Mouse (Mus musculus): ENCODE measurements around the gene Fto. TPM values are rescaled to one million over a fixed set of nuclear protein-coding genes. Genes with fewer than 3 reads are reported as not detected.

Gene Fto
- polyA plus RNA-seq, 1 experiment from 2014 or later = 63.7 TPM

DNA sequence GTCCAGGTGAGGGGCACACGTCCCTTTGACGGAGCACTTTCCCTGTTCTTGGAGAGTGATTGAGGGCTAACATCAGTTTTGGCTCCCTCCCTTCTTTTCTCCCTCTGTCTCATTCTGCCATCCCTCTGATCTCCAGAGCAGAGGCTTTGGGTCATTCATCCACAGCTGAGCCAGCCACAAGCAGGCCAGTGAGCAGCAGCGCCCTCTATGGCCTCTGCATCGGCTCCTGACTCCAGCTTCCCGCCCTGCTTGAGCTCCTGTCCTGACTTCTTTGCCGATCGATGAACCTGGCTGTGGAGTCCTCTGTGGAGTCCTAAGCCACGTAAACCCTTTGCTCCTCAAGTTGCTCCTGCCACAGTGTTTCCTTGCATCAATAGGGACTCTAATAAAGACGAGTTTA lies 10.9 kb downstream of the Fto start:
- no peak for ATAC-seq
- in situ Hi-C loops (cut with MboI; ENCODE audit: low pct_unique_long_range_greater_than_20kb) = no loop called here
- TF ChIP-seq CTCF (IDR thresholded peaks at IDR 0.05) = no peak
- DNase-seq (ENCODE audit: low read depth, low spot score) = no peak
- ChIA-PET POLR2A (no interaction called here), CTCF (no interaction called here)
- H3K27me3 ChIP-seq = no peaks in the 10 kb centered on the region

- no peak for DNase-seq (ENCODE audit: low read depth, low spot score)
- ATAC-seq = no peak
- TF ChIP-seq CTCF (IDR thresholded peaks at IDR 0.05) = no peak
- in situ Hi-C loops (cut with MboI; ENCODE audit: low pct_unique_long_range_greater_than_20kb) = no loop called here
- ChIA-PET POLR2A (no interaction called here), CTCF (no interaction called here)
- no peaks in the 10 kb centered on the region for H3K27me3 ChIP-seq
Measured at GRCm38 (mm10) chr8:91324916-91325315, 11.6 kb downstream of the Fto start.

- H3K27me3 ChIP-seq = no peaks in the 10 kb centered on the region
- TF ChIP-seq CTCF (IDR thresholded peaks at IDR 0.05) = no peak
- in situ Hi-C loops (cut with MboI; ENCODE audit: low pct_unique_long_range_greater_than_20kb) = no loop called here
- ChIA-PET CTCF (no interaction called here), POLR2A (no interaction called here)
- ATAC-seq = no peak
- DNase-seq (ENCODE audit: low read depth, low spot score) = no peak
Measured at GRCm38 (mm10) chr8:91326018-91326417, 12.7 kb downstream of the Fto start.

DNA sequence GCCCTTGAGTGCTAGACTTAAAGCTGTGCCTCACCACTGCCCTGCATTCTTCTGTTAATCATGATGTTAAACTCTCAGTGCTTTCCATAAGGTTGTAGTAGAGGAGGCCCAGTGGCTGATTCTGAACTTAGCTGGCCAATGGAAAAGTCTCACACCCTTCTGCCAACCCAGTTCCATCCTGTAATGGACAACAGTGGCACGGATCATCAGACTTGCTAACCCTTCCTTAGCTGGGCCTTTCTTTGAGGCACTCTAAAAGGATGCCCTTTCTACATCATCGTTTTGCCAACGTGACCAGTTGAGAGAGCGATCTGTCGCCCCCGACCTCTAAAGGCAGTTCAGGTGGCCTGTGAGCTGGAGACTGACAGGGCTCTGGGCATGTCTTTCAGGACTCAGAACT lies 13.6 kb downstream of the Fto start:
- TF ChIP-seq CTCF (IDR thresholded peaks at IDR 0.05) = no peak
- ATAC-seq (no peak), DNase-seq (ENCODE audit: low read depth, low spot score) (no peak)
- POLR2A ChIA-PET = interaction anchor here (0.8 kb wide), 1 partner anchor 13 kb away, joined by 3 read pairs; the partner anchor contains the start of gene Fto
- no peaks in the 10 kb centered on the region for H3K27me3 ChIP-seq
- in situ Hi-C loops (cut with MboI; ENCODE audit: low pct_unique_long_range_greater_than_20kb) = no loop called here
- CTCF ChIA-PET = no interaction called here

- in situ Hi-C loops (cut with MboI; ENCODE audit: low pct_unique_long_range_greater_than_20kb) = no loop called here
- CTCF ChIA-PET = no interaction called here
- no peaks in the 10 kb centered on the region for H3K27me3 ChIP-seq
- DNase-seq (ENCODE audit: low read depth, low spot score) = no peak
- no peak for ATAC-seq
- POLR2A ChIA-PET = no interaction called here
- TF ChIP-seq CTCF (IDR thresholded peaks at IDR 0.05) = no peak
Measured at GRCm38 (mm10) chr8:91327471-91328205, 14.3 kb downstream of the Fto start.

DNA sequence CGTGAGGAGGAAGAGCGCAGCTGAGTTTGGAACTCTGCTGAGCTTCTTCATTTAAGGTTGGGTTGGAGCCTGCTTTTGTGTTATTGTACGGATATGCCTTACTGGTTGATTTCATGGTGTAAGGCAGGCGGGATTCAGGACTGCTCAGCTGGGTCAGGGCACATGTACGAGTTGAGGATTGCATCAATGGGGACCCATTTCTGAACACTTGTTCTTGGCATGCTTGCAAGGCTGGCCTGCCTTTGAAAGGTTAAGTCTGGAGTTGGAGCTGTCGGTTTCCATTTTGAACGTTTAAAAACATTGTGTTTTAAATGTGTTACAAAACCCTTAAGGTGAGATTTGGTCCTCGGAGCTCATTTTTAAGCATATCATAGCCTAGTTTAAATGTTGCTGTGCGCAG lies 15.7 kb downstream of the Fto start:
- in situ Hi-C loops (cut with MboI; ENCODE audit: low pct_unique_long_range_greater_than_20kb) = no loop called here
- no peak for TF ChIP-seq CTCF (IDR thresholded peaks at IDR 0.05)
- no peaks in the 10 kb centered on the region for H3K27me3 ChIP-seq
- no peak for DNase-seq (ENCODE audit: low read depth, low spot score)
- no peak for ATAC-seq
- CTCF ChIA-PET = interaction anchor here (0.9 to 1.3 kb wide), 3 partner anchors 10 to 15 kb away, joined by 3 read pairs; partner anchors contain the start of gene Fto
- POLR2A ChIA-PET = no interaction called here

DNA sequence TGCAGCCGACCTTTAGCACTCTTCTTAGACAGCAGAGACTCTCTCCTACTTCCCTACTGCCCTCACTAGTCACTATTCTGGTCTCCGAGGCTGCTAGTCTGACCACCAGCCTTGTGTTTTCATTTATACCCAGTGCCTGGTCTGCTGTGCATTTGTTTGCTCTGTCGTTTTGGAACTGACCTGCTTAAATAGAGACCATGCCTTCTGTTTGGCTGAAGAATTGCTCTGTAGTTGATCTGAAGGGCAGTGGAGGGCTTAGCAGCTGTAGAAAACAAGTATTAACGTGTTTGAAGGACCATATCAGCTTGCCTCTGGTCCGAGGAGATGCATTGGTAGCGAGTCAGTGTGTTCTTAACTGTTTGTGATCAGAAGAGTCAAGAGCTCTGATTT lies 16.1 kb downstream of the Fto start:
- ChIA-PET POLR2A (no interaction called here), CTCF (interaction anchor here (0.9 to 1.9 kb wide), 4 partner anchors 10 to 17 kb away, joined by 3 to 6 read pairs (median 3); partner anchors contain the start of gene Fto)
- ATAC-seq (no peak), DNase-seq (ENCODE audit: low read depth, low spot score) (no peak)
- no peaks in the 10 kb centered on the region for H3K27me3 ChIP-seq
- in situ Hi-C loops (cut with MboI; ENCODE audit: low pct_unique_long_range_greater_than_20kb) = no loop called here
- no peak for TF ChIP-seq CTCF (IDR thresholded peaks at IDR 0.05)

DNA sequence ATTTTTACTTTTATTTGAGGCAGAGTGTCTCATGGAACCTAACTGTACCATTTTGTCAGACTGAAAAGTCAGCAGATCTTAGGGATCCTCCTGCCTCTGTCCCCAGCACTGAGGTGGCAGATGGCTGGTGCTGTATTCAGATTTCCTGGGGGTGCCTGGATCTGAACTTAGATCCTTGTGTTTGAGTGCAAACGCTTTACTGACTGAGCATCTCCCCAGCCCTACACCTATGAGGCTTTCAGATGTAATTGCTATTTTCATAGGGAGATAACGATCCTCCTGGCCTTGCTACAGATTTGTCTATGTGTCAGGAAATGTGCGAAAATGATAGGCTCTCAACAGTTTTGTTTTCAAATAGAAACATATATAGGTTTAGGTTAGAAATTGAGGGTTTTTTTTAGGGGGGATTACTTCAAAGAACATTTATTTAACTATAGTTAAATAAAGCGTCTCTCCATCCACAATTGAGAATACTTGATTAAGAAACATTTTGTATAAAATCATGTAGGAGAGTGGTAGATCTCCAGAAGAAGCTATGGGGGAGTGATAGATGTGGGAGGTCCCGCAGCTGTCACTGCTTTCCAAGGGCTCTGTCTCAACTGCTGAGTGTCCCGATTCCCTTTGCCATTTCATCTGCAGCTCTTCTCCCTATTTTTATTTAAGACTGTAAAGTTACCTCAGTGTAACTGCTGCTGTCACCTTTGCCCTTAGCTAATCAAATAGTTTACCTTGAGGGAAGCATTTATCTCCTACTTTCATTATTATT lies 25.2 kb downstream of the Fto start:
- no peak for TF ChIP-seq CTCF (IDR thresholded peaks at IDR 0.05)
- DNase-seq (ENCODE audit: low read depth, low spot score) (no peak), ATAC-seq (no peak)
- in situ Hi-C loops (cut with MboI; ENCODE audit: low pct_unique_long_range_greater_than_20kb) = no loop called here
- CTCF ChIA-PET = interaction anchor here (0.9 to 1.4 kb wide), 2 partner anchors 12 to 17 kb away, joined by 3 to 6 read pairs; no protein-coding TSS in a partner anchor
- H3K27me3 ChIP-seq = no peaks in the 10 kb centered on the region
- POLR2A ChIA-PET = no interaction called here

DNA sequence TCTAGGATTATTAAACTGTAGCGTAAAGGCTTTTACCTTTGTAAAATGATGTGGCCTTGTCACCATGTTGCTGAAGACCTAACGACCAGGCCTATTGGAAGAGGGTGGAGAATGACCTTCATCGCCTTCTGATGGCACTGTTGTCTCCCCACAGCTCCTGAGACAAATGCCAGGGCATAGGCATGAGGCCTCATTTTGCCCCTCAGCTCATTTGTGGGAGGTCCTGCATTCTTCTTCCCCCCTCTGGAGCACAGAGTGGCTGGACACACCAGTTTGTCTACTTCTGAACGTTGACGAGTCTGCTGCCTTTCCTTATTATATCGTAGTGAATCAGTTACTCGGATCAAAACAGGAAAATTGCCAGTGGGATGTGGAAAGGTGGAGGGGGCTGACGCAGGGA lies 26.3 kb downstream of the Fto start:
- no peak for ATAC-seq
- no peaks in the 10 kb centered on the region for H3K27me3 ChIP-seq
- in situ Hi-C loops (cut with MboI; ENCODE audit: low pct_unique_long_range_greater_than_20kb) = no loop called here
- DNase-seq (ENCODE audit: low read depth, low spot score) = no peak
- POLR2A ChIA-PET = no interaction called here
- CTCF ChIA-PET = interaction anchor here (1.4 kb wide), 1 partner anchor 11 kb away, joined by 6 read pairs; no protein-coding TSS in a partner anchor
- no peak for TF ChIP-seq CTCF (IDR thresholded peaks at IDR 0.05)

- CTCF ChIA-PET = interaction anchor here (1.5 kb wide), 1 partner anchor 12 kb away, joined by 3 read pairs; no protein-coding TSS in a partner anchor
- no peak for ATAC-seq
- no peaks in the 10 kb centered on the region for H3K27me3 ChIP-seq
- POLR2A ChIA-PET = interaction anchor here (1.1 kb wide), 1 partner anchor 18 kb away, joined by 3 read pairs; no protein-coding TSS in a partner anchor
- in situ Hi-C loops (cut with MboI; ENCODE audit: low pct_unique_long_range_greater_than_20kb) = no loop called here
- TF ChIP-seq CTCF (IDR thresholded peaks at IDR 0.05) = no peak
- no peak for DNase-seq (ENCODE audit: low read depth, low spot score)
Measured at GRCm38 (mm10) chr8:91340746-91341145, 27.4 kb downstream of the Fto start.

DNA sequence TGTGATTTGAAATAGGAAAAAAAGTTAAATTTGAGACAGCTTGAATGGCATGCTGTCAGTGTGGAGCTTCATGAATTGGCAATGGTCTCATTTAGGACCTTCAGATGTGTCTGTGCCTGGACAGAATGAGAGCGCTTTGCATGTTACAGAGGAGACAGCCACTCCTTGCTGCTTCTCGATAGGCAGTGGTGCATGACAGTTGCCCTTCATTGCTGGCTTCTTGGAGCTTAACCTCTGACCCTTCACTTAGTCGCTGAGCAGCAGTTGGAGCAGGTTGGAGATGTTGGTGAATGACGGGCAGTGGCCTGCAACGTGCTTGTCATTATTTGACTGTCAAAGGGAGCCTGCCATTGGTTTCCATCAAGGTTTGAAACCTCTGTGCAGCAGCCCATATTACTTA lies 28.9 kb downstream of the Fto start:
- POLR2A ChIA-PET = no interaction called here
- CTCF ChIA-PET = interaction anchor here (1.5 kb wide), 1 partner anchor 13 kb away, joined by 3 read pairs; no protein-coding TSS in a partner anchor
- no peak for DNase-seq (ENCODE audit: low read depth, low spot score)
- TF ChIP-seq CTCF (IDR thresholded peaks at IDR 0.05) = no peak
- in situ Hi-C loops (cut with MboI; ENCODE audit: low pct_unique_long_range_greater_than_20kb) = no loop called here
- H3K27me3 ChIP-seq = no peaks in the 10 kb centered on the region
- ATAC-seq = no peak

Data from Patski (cell line).